Mouse (Mus musculus): ENCODE results near the gene Invs.

Invs gene

DNA sequence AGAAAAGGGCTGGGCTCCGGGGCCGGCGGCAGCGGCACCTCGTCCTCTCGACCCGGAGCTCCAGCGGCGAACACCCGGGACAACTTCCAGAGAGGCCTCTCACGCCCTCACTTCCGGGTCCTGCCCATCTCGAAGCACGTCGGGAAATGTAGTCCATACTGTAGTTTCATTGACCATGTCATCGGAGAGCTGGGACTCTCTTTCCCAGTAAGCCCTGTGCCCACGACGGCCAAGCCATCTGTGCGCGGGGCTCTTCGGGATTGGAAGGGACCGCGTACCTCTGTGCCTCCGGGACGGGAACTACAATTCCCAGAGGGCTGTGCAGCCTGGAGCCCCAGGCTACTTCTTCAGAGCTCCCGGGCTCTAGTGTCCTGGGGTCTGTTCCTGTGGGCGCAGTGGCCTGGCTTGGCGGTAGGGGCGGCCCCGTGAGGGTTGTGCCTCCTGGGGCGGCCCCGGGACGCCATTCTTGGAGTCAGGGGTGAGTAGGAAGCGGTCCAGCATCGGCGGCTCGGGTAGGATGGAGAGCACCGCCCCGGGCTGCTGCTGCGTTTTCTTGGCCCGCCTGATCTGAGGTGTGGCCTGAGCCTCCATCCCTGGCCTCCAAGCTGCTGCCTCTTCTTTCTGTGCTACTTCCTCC, at the start of gene Invs, which contains the start of gene Erp44:
Gene Invs (plus strand): TSS at position 263 of the 637 bp plus-strand sequence.
Gene Erp44 (minus strand): TSS at position 61 of the 637 bp plus-strand sequence.
- peak; percentile 90 for DNase-seq (ENCODE audit: low spot score)

DNA sequence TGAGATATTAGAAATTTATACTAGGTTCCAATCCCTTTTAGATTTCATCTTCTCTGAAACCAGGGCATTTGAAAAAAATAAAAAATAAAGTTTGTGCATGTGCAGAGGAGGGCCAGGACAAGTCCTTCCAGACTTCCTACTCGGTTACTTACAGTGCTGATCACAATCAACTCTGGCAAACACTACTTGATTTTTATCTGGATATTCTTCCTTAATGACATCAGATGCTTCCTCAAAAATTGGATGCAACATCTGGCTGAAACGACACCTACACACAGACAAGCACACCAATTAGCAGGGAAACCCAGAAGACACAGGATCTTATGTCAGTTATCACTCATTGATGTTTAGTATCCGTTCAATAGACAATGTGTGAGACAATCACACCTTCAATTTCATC, 42.8 kb upstream of the Invs start:
- DNase-seq (ENCODE audit: low spot score) = no peak

DNA sequence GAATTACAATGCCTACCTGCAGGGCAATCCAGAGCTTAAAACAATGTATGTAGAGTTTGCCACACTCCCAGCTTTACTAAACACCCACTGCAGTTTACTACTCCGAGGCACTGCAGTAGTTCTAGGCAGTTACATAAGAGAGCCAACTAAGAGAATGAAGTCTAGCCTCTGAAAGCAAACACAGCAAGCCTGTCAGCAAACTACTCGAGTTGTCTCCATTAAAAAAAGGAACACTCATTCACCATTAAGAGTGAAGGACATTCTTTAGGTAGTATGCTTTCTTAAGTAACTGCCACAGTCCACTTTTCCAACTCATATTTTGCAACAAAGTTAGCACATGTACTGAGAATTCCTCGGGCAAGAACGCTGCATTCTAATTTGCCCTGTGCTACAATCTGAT, 40.5 kb upstream of the Invs start:
- no peak for DNase-seq (ENCODE audit: low spot score)

DNA sequence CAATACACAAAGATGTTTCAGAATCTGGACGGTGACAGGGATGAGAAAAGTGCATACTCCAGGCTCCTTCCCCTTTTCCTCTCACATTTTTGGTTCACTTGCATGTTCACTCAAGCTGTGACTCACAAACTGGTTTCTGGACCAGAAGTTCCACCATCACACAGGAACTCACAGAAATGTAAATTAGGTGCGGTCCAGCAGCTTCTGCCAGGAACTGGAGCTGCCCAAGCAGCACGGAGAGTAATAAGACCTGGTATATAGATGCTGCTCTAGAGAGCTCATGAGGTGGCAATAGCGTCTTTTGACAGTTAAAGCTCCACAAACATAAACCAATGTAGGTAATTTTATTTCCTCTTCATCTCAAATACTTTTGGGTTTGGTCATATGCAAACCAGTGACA, 37.1 kb upstream of the Invs start:
- DNase-seq (ENCODE audit: low spot score) = no peak

DNA sequence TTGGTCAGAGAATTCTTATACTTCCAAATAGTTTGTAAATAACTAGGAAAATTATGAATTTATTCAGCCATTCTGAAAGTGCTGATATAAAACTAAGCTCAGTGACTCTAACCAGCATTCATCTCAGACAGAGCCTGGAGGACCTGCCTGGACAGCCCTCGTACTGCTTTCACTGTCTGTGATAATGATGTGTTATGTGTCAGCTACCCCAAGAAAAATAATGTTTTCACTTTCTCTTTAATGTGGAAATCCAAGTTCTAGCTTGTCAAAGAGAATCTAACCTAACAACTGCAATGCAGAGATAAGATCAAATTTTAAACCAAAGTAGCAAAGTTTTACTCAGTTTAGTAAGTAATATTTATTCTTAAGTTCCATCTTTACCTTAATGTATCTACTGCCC, 35.8 kb upstream of the Invs start:
- no peak for DNase-seq (ENCODE audit: low spot score)

DNA sequence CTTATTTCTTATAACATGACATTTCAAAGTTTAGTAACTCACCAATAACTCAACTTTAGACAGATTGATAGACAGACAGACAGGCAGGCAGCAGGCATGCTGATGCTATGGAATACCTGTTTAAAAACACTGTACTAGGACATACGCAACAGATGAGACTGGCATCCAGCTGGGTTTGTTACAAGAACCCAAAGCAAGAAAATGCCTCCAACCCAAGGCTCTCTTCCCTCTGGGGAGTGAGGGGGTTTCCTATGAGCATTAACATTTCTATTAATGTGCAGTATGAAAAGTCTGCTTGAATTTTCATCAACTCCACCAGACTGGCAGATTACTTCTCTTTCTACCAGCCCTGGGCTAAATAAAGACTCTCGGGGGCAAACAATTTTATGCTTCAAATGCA, 35.3 kb upstream of the Invs start:
- DNase-seq (ENCODE audit: low spot score) = no peak

DNA sequence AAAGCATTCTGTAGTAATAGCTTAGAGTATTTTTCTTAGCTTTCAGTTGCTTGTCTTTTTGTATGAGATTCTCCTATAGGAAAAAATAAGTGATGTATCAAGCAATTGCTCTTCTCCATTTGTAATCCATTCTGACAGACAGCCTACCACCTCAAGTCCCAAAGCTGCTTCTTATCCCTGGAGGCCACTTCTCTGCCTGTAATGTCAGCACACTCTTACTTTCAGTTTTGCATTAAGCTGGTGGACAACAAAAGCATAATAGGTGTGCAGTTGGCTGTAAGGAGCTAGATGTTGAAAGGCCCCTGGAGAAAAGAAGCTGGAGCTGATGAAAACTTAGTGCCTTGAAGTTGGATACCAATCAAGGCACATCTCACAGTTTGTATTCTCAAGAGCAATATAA, 26.3 kb upstream of the Invs start:
- DNase-seq (ENCODE audit: low spot score) = no peak

DNA sequence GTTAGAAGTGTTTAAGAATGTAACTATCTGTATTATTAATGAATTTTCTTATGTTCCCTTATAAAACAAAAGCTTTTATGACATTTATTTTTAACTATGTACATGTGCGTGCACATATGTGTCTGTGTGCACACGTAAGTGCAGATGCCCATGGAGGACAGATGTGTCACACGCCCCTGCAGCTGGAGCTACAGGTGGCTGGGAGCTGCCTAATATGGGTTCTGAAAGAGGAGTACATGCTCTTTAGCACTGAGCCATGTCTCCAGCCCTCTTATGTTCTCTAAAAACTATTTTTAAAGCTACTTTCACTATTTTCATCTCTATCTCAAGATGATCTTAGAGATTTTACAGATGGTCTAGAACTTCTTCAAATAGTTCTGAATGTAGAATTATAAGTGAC, 21.5 kb upstream of the Invs start:
- DNase-seq (ENCODE audit: low spot score) = no peak

DNA sequence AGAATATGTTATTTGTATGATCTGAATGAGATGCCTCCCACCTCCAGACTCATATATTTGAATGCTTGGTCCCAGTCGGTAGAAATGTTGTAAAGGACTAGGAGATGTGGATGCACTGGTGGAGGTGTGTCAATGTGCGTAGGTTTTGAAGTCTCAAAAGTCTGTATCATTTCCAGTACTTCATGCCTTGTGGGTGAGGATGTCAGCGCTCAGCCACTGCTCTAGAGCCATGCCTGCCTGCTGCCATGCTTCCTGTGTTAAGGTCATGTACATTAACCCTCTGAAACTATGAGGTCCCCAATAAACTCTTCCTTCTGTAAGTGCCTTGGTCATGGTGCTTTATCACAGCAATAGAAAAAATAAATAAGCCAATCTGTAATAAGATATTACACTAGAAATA, 11.9 kb upstream of the Invs start:
- DNase-seq (ENCODE audit: low spot score) = no peak

DNA sequence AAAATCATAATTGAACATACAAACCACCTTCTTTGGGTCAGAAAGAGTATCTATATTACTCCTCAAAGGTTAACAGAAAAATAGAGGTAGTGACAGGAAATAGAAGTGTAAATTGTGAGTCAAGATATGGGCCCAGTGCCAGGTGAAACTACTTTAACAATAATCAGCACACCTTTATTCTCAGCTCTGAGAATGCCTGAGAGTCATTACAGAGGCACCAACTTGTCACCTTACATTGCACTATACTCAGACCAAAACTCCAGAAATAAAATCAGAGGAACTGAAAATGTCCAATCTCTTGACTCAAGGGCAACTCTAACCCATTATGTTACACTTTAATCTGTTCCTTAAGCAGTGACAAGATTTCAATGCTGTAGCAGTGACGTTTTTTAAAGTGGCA, 11.4 kb upstream of the Invs start:
- DNase-seq (ENCODE audit: low spot score) = no peak

DNA sequence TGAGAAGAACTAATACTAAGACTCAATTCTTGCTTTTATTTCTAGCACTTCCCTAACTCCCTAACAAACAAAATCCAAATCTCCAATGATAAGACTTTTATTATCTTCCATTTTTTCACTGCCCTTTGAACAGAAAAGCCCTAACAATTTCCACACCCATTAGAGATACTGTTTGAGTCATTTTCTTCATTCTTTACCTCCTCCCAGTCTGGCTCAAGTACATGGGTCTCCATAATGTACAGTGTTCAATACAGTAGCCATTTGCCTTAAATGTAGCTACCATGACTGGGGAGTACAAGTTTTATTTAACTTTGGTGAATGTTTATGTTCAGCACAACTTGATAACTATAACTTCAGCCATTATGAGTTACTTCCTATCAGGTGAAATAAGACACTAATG, 9.0 kb upstream of the Invs start:
- no peak for DNase-seq (ENCODE audit: low spot score)

DNA sequence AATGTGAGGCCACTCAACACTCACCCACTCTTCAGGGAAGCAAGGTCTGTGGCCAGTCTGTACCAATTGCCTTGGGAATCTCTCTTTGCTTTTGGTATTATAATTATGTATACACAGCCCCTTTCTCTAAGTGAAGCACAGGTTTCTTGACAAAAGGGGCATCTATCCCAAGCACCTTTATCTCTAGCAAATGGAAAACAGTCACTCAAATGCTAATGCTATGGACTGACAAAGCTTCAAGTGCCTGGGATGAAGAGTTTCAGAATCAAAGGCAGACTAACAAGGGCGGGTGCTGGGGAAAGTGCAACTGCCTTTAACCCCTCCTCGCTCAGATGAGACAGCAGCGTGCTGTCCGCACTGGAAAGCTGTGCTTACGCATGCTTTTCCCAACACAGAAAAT, 7.7 kb upstream of the Invs start:
- DNase-seq (ENCODE audit: low spot score) = no peak

DNA sequence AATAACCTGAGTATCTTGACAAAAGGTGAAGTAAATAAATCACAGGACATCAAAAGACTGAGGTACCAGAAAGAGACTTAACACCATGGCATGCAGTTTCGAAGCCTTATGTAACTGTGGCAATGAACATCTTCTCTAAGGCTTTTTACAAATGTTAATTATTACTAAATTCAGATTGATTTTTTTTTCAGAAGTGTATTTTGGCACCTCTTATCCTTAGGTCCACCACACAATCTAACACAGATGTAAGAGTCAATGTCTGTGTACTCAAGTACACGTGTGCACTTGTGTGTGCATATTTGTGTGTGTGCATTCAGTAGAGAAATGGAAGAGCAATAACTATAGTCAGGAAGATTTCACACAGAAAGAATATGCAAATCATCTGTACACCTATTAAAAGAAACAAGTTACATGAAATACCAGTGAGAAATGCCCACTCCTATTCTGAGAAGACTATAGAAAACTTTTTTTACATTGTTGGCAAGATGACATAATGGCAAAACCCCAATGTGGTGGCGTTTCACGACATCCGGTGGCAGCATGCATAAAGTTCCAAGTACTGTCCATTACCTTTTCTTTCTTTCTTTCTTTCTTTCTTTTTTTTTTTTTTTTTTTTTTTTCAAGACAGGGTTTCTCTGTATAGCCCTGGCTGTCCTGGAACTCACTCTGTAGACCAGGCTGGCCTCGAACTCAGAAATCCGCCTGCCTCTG, 6.3 kb upstream of the Invs start:
- DNase-seq (ENCODE audit: low spot score) = no peak

DNA sequence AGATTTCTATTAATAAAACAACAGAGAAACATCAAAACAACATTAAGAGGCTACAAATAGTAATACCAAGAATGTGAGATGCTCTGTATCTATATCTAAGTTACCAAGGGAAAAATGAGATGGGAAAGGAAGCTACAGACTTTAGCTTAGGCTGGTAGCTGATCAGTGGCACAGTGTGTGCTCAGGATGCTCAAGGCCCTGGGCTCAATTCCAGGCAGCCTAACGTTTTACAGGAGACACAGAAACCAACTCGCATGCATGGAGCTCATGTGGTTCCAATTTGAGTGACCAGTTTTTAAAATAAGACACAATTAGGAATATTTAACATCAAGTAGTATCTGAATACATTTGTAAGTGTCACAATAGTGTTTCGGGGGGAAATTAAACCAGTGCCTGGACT, 3.8 kb upstream of the Invs start:
- DNase-seq (ENCODE audit: low spot score) = no peak

DNA sequence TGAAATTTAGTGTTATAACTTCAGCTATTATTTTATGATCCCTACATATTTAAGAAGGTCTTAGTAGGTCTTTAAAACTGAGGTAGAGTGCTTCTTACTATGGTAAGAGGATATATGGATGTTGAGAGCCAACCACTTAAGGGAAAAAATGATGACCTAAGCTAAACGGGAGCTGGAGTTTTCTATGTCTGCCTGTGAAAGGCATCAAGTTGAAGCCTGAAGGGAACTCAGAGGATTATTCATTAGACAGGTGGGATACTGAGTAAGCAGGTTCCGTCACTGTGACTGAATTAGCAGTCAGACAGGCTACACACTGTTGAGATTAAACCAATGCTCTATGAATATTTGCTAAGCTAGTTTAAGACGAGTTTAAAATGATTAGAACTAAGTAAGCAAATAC, 2.5 kb upstream of the Invs start:
- DNase-seq (ENCODE audit: low spot score) = no peak

DNA sequence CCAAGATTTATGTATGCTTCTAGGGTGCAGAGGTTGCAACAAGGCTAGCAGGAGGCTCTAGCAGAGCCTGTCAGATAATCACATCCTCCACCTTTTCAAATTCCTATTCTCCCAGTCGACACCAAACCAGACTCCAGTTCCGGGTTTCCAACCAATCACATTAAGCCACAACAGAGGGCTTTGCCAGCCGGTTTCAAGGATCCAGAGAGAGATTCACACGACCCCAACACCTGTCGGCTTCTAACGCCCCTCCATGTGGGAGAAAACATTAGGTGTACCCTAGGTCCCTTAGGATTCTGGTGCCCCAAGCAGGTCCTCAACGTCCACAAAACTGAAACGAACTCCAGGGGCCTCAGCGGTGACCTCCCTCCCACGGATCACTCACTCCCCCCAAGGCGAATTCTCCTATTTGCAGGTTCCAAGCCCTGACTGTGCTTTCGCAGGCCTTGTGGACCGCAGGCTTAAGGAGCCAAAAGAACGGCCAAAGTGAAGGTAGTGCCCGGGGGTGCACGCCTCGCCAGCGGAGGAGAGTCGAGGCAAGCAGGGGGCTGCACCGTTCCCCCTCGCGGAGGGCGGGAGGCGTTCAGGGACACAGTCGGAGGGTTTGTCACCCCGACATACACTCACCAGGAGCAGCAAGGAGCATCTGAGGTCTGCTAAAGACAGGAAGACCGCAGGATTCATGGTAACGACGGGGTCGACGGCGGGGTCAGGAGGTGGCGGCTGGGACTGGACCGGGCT, 633 bp upstream of the Invs start:
- DNase-seq (ENCODE audit: low spot score) = no peak

DNA sequence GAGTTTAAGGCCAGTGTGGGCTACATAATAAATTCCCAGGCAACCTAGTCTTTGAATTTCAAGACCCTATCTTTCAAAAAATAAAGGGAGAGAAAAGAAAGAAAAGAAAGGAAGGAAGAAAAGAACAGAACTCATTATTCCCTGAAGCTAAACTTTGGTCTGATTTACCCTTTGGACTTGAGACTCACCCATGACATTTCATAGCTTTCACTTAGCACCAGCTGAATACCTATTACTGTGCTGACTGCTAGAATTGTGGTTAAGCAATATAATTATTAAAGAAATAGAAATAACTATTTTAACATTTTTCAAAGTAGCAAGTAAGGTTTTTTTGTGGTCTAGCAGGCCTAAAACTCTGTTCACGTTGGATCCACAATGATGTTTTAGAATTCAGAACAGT, 1.6 kb downstream of the Invs start:
- DNase-seq (ENCODE audit: low spot score) = no peak

DNA sequence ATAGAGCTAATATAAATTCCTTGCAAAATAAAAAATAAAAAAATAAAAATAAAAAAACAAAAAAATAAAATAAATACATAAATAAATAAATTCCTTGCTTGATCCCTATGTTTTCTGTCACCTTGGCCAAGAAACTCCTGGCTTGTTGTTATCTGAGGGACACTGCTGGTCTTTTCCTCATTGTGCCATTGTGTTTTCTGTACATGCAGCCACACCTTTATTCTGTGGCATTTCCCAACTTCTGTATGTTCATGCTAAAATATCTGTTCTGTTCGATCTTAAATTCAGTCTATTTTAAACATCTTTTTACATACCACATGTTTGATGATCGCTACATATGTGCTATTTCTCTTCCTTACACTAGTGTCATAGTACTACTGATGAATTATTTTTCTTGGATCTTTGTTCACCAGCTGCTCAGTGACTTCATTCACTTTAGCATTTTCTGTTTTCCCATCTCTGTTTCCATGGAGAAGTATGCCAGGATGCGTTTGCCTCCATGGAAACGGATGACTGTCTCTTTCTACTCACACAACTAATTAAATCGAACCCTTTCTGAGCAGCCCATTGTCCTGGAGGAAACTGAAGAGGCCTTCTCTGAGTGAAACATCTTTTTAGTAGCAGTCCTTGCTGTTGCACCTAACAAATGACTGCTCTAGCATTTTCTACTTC, 7.7 kb downstream of the Invs start:
- no peak for DNase-seq (ENCODE audit: low spot score)

DNA sequence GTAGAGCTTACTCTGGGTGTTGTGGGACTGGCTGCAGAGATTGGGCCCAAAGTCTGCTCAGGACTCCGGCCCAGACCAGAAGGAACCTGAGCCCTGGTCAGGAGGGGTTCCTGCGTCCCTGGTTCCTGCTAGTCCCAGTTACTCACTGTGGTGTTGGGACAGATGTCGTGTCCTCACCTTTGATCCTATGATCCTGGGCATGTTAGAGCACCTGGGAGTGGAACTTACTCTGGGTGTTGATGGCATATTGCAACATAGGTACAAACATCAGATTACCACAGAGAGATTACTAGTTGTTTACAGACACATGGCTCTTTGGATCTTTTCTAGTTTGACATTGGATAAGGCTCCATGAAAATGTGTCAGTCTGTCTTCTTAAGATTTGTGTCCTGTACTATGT, 35.3 kb downstream of the Invs start:
- DNase-seq (ENCODE audit: low spot score) = no peak

DNA sequence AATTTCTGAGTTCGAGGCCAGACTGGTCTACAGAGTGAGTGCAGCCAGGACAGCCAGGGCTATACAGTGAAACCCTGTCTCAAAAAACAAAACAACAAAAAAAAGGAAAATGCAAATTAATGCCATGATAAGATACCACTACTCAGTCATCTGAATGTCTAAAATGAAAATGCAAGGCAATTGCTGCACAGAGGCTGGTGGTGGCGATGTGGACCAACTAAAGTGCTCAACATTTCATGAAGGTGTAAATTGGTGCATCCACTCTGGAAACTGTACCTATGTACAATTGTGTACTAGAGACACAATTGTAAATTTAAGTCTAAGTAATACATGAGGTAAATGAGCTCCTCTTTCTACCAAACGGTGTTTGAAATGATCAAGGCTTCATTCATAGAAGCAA, 36.5 kb downstream of the Invs start:
- DNase-seq (ENCODE audit: low spot score) = no peak

DNA sequence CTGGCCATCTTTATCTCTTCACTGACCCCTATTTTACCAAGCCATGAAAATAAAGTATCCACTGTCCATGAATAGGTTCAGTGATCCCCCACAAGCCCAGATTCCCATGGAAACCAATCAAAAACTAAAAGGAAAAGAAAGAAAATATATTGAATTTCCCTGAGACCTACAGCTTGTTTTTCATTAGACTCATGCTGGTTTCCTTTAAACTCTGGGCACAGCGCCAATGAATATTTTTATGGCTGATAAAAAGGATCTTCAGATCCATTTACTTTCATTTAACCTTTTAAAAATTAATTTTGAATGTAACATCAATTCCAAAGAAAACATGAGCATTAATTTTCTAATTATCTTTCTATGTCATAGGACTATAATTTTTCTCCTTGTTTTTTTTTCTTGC, 41.7 kb downstream of the Invs start:
- DNase-seq (ENCODE audit: low spot score) = no peak

DNA sequence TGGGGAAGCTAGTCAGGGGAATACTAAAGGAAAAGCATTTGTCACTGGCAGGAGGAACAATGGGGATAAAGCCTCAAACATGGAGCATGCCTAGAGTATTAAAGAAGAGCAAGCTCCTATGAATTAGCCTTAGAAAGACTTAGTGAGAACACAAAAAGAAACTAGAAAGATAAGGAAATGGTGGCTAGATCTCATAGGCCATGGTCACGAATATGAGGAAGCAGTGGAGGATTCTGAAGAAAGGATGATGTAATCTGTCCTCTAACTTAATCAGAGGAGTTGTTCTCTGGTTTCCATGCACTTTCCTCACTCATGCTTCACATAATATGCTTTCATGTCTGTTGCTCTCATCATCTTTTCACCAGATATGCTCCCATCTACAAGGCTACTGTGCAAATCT, 42.5 kb downstream of the Invs start:
- DNase-seq (ENCODE audit: low spot score) = no peak

DNA sequence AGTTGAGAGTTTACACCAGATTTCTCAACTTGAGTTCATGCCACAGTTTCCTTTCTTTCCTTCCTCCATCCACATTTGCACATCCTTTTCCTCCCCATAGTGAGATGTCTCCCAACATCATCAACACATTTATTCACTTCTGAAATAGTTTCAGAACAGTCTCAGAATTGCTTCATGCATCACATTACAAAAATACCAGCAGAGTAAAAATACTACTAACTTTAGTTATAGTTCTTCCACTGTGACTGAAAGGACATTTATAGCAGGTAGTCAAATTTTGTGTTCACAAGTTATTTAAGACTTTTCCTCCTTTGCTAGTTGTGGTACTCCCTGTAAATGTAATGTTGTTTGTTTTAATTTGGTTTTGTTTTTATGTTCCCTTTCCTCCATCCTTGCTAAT, 47.6 kb downstream of the Invs start:
- no peak for DNase-seq (ENCODE audit: low spot score)
